Mouse (Mus musculus) lung, postnatal 0 days (tissue): ENCODE results near the gene Slc25a42.

Experiments used
- CTCF ChIP-seq: IDR thresholded peaks from 2 replicates; pipeline ENCODE4 v1.5.1; 2016; ENCODE audit warnings: antibody characterized with exemption, mild to moderate bottlenecking
- EP300 ChIP-seq: IDR thresholded peaks from 2 replicates; pipeline ENCODE4 v1.6.1; 2016; ENCODE audit warnings: antibody characterized with exemption, mild to moderate bottlenecking, control low read depth

- peak; percentile 34 for TF ChIP-seq CTCF
- no peak for TF ChIP-seq EP300
Observed at GRCm38 (mm10) chr8:70210538-70210937, 1.6 kb downstream of the Slc25a42 start.
